Mouse (Mus musculus): Measurements from ENCODE around the gene Pex14. TPM values are rescaled to one million over a fixed set of nuclear protein-coding genes. Genes with fewer than 3 reads are reported as not detected.

The Pex14 gene
- total RNA-seq (2015; ENCODE audit: low replicate concordance) = 3.2 and 5.4 TPM in 2 replicates
- 0.91 and 3.0 TPM in 2 replicates for total RNA-seq (2017; ENCODE audit: low replicate concordance)

DNA sequence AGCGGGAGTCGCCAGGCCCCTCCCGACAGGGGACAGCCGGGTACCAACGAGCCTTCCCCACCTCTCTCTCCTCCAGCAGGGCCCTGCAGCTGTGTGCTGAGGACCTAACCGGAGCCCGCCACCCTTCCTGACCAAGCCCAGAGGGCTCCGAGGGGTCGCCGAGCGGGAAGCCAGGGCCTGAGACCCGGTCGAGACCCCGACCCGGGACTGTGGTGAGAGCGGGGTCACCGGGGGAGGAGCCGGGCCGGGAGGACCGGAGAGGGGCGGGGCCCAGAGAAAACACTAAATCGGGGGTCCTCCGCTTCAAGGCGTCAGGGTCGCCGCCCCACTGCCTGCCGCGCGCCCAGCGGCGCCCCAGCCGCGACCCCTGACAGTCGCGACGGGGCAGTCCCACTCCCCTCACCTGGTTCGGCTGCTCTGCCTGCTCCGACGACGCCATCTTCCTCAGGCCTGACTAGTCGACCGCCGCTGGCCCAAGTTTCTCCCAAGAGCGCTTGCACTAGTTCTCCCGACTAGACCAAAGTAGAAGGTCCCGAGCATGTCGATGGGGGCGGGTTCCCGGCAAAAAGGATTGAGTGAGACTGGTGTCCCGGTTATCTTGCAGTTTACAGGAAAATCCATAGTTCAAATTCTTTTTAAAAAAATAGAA is at the start of gene Pex14:
Gene Pex14, minus strand, starts transcription at position 508 of the 649 bp plus-strand sequence.
- ATAC-seq (replicated peaks; ENCODE audit: low FRiP score, poor library complexity, severe bottlenecking) = peak; percentile 86

DNA sequence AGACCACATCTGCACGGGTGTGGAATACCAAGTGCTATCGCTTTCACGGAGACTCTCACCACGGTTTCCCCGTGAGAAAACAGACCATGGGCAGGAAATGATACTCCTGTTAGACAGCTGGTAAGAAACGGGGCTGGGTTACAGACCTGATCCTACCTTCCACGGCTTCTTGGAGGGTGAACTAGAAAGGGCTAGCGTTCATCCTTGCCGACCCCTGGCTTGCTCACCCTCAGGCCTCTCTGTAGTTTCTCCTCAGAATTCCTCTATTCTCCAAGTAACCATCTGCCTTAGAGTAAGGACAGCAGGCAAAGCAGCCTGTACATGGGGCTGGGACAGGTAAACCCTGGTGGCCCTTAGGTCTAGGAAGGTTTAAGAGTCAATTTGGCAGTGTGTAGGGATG is 49.5 kb upstream of the Pex14 start:
- no peak for ATAC-seq (replicated peaks; ENCODE audit: low FRiP score, poor library complexity, severe bottlenecking)

GRCm38 (mm10) chr4:149148084-149148483 is 48.4 kb upstream of the Pex14 start:
- no peak for ATAC-seq (replicated peaks; ENCODE audit: low FRiP score, poor library complexity, severe bottlenecking)

DNA sequence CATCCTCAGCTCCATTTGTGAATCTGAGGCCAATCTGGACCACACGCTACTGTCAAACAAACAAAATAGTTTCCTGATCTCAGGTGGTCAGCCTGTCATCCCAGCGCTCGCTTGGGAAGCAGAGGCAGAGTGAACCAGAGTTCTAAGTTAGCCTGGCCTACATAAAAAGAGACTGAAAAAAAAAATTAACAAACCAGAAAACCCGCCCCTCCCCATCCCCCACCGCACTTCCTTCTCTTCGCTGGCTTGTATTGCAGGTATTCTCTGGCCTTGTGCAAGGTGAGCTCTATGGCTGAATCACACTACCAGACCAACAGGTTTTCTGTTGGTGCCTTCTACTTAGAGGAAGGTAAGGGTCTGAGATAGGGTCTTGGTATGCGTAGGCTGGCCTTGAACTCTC is 47.9 kb upstream of the Pex14 start:
- ATAC-seq (replicated peaks; ENCODE audit: low FRiP score, poor library complexity, severe bottlenecking) = no peak

GRCm38 (mm10) chr4:149145151-149145550 is 45.5 kb upstream of the Pex14 start:
- no peak for ATAC-seq (replicated peaks; ENCODE audit: low FRiP score, poor library complexity, severe bottlenecking)

DNA sequence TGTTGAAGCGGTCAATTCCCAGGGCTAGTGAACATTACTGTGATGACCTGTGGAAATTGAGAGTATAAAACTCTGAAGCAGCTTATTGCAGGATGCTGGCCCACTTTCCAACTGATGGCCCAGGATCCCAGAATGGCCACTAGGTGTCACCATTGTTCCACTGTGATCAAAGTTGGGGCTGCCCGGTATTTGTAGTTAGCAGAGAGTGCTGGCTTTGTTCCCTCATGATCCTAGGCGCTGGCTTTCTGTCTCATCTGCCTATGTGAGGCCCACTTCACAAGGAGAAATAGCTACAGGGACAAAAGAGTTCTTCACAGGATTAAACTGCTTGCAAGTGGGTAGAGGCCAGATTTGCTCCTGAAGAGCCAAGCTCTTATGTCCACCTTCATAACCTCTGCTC is 44.8 kb upstream of the Pex14 start:
- peak; percentile 80 for ATAC-seq (replicated peaks; ENCODE audit: low FRiP score, poor library complexity, severe bottlenecking)

- no peak for ATAC-seq (replicated peaks; ENCODE audit: low FRiP score, poor library complexity, severe bottlenecking)
Measured at GRCm38 (mm10) chr4:149143594-149143993, 43.9 kb upstream of the Pex14 start.

GRCm38 (mm10) chr4:149138515-149138914 is 38.8 kb upstream of the Pex14 start:
- ATAC-seq (replicated peaks; ENCODE audit: low FRiP score, poor library complexity, severe bottlenecking) = no peak

- ATAC-seq (replicated peaks; ENCODE audit: low FRiP score, poor library complexity, severe bottlenecking) = peak; percentile 95
Measured at GRCm38 (mm10) chr4:149136982-149137770, 37.5 kb upstream of the Pex14 start, which contains the start of gene Cenps. Cenps (minus strand) TSS chr4:149137629.

DNA sequence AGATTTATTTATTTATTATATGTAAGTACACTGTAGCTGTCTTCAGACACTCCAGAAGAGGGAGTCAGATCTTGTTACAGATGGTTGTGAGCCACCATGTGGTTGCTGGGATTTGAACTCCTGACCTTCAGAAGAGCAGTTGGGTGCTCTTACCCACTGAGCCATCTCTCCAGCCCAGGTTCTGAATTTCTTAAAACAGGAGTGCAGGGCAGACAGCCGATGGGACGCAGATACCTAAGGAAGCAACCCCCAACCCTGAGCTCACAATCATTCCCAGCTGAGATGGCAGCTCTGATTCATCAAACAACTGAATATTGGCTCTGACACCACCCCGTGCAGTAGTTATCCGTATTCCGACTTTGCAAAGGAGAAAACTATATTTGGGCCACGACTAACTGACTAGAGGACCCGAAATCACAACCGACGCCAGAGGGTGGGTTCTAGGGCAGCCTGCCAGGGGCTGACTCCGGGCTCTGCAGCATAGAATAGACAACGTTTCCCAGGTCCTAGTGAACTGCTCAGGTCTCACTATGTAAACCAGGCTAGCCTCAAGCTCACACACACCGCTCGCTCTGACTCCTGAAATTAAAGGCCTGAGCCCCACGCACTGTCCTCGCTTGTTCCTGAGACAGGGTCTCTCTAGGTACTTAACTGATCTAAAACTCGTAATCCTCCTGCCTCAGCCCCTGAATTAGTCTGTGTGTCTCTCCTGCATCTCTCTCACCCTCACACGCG is 36.6 kb upstream of the Pex14 start:
- ATAC-seq (replicated peaks; ENCODE audit: low FRiP score, poor library complexity, severe bottlenecking) = no peak

DNA sequence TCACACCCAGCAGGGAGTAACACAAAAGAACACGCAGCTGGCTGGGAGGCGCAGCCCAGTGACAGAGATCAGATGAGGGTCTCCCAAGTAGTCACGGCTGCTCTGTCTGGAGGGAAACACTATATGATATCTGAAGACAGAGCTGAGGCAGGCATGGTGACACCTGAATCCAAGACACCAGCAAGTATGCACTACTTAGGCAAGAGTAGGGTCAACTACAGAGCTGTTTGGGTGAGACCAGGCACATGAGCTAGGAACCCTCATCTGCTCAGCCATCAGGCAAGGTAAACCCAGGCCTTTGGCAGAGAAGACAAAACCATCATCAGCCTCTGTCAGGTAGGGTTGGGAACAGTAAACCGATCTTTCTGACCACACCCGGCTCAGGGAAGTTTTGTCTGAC is 33.7 kb upstream of the Pex14 start:
- no peak for ATAC-seq (replicated peaks; ENCODE audit: low FRiP score, poor library complexity, severe bottlenecking)

DNA sequence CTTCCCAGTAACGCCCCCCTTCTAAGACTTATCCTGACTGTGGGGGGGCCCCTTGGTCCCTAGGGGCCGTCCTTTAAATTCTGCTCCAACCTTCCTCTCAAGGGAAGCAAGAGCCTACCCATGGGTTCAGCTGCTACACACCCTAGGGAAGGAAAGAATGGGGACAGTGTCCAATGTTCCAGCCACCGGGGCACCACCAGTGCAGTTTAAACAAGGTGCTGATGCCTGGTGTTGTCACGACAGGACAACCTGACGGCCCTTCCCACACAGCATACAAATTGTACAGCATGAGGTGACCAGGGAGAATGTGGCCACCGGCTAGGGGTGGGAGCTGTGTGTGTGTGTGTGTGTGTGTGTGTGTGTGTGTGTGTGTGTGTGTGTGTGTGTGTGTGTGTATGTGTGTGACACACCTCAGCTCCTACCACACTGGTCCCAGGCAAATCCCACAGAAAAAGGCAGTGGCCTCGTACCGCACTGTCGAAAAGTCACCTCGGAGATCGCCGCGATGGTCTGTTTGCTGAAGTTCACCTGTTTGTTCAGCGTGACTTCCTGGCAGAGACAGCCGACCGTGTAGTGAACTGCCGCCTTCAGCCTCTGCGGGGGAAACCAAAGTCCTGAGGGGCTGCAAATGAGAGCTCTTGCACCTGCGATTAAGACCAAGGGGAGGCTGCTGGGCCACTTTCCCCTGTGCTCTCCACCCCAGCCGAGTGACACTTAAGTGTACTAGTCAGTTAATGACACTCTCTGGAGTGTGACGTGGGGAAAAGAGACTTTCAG is 32.3 kb upstream of the Pex14 start:
- no peak for ATAC-seq (replicated peaks; ENCODE audit: low FRiP score, poor library complexity, severe bottlenecking)

DNA sequence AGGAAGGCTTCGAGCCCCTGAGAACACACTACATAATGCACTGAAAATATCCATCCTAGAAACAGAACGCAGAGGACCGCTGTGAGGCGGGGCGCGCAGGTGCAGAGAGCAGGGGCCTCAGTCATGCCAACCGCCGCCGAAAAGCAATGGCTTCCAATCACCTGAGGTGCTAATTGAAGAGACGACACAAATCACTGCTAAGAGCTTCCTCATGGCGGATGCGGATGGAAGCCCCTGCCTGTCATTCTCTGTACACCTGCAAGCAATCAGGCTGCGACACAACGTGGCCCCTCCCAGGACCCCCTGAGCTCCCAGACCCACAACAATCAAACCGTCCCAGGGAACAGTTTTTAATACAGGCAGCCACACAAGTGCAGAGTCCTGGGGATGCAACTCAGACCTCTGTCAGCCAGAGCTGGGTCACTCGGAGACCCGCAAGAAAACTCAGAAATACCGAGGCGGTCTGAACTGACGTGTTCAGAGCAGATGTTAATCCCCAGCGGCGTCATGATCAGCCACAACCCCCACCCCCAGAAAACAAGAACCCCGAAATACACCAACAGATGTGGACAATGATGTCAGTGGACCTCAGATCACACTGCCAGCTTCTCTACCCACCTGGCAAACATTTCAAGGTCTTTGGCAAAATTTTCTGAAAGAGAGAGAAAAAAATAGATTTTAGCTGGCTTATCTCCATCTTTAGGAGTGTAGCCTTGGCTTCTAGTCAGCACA is 31.5 kb upstream of the Pex14 start:
- no peak for ATAC-seq (replicated peaks; ENCODE audit: low FRiP score, poor library complexity, severe bottlenecking)

DNA sequence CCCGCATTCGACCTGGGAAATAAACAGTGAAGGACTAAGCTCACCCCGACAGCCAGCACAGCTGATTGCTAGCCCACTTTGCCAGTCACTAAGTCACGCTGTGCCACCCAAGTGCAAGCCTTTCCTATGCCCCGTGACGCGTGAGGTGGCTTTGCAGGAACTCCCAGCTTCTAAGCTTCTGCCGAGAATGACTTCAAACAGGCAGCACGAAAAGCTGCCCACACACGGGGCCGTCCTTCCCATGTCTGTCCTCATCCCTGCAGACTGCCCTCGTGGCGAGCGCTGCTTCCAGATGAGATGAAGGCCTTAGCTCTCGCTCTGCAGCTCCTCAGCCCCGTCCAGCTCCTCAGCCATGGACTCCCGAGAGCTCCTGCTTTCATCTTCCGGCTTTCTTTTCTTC is 28.8 kb upstream of the Pex14 start:
- ATAC-seq (replicated peaks; ENCODE audit: low FRiP score, poor library complexity, severe bottlenecking) = no peak

DNA sequence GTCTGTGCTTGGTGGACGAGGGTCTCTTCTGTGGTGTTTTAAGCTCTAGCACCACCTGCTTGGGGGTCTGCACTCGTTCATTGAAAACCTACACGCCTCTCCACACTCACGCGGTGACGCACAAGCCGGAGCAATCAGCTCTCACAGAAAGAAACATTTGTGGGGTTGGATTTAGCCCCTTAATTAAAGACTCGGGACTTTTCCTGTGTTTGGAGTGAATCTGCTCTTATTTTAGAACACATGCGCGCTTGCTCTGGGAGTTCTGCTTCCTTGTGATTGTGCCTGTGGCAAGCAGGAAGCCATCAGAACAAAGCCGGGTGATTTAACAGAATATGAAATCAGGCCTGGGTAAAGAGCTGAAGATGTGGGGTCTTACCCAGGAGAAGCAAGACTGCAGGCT is 27.0 kb upstream of the Pex14 start, which contains the start of gene Cort:
Gene Cort, minus strand, starts transcription at position 101 of the 400 bp plus-strand sequence.
- no peak for ATAC-seq (replicated peaks; ENCODE audit: low FRiP score, poor library complexity, severe bottlenecking)

- no peak for ATAC-seq (replicated peaks; ENCODE audit: low FRiP score, poor library complexity, severe bottlenecking)
Measured at GRCm38 (mm10) chr4:149126115-149126509, 26.4 kb upstream of the Pex14 start.

DNA sequence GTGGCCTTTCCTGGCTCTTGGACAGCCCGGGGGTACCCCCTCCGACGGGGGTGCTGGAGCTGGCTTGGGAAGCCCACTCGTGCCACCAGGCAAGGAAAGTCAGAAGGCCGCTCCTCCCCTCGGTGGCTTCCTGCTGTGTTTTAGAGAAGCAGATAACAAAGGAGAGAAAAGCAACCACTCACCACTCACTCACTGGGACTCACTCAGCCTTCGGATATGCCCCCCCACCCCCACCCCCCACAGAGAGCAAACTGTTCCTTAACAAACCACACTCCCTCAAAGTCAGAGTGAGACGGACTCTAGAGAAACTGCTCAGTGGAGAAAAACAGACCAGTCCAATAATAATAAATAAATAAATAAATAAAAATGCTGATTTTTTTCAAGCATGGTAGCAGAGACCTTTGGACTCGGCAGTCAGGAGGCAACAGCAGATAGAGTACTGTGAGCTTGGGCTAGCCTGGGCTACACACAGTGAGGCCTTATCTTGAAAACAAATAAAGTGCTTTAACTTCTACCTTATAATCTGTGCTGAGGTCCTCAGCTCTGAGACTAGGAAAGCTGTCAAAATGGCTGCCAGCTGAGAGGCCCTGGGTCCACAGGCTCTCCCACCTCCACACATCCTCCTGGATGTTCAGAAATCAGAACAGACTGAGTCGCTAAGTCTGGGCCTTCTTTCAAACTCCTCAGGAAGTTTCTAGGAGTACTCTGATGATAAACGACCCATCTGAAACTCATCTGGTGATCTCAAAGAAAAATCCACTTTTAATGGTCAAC is 25.9 kb upstream of the Pex14 start:
- no peak for ATAC-seq (replicated peaks; ENCODE audit: low FRiP score, poor library complexity, severe bottlenecking)

- no peak for ATAC-seq (replicated peaks; ENCODE audit: low FRiP score, poor library complexity, severe bottlenecking)
Measured at GRCm38 (mm10) chr4:149123432-149123831, 23.8 kb upstream of the Pex14 start.
